Mouse (Mus musculus) left cerebral cortex, postnatal 10 days (tissue): ENCODE measurements around the gene Nupr1. TPM values are rescaled to one million over a fixed set of nuclear protein-coding genes. Genes with fewer than 3 reads are reported as not detected.

ENCODE experiments used
- microRNA-seq: library from miRNA; unstranded; fragments of <30 nt; microRNA quantifications from one replicate; pipeline ENCODE4 v1.2.0, GENCODE M21; 2022
- total RNA-seq, 2 experiments: library from RNA; stranded (reverse); gene quantifications; 2 replicates each; pipeline ENCODE4 v1.2.3; 2021

The Nupr1 gene
- total RNA-seq, 2 experiments from 2014 or later, result 8.7 to 8.9 TPM

Small RNA genes lying within 50 kb of the gene (microRNA-seq; reads per million reads assigned to microRNA genes)
- 23.6 reads per million, percentile 42 among the genes with 10 or more reads in this experiment for gene Mir7059

Other genes with a start within 250 kb of the Nupr1 start
- gene Nfatc2ip, start 234.1 kb downstream of the Nupr1 start, total RNA-seq, result 1 to 10 TPM; 8.0 to 8.2 TPM
- not detected for gene Cd19, start 216.0 kb downstream of the Nupr1 start, total RNA-seq
- gene Rabep2, start 202.1 kb downstream of the Nupr1 start, total RNA-seq, result 1 to 10 TPM; 8.7 to 8.8 TPM
- gene Atp2a1, start 167.8 kb downstream of the Nupr1 start, total RNA-seq, result under 1 TPM in 1 of 2 experiments, not detected in 1; 0.20 TPM
- 10 to 100 TPM; 68.3 to 68.6 TPM for gene Sh2b1, start 155.4 kb downstream of the Nupr1 start, total RNA-seq
- gene Tufm, start 143.5 kb downstream of the Nupr1 start, total RNA-seq, result 100 to 1,000 TPM in 1 of 2 experiments, 10 to 100 TPM in 1; 81.6 to 103 TPM
- 100 to 1,000 TPM; 123 to 125 TPM for gene Atxn2l, start 127.4 kb downstream of the Nupr1 start, total RNA-seq
- 100 to 1,000 TPM; 194 to 195 TPM for gene Eif3c, start 64.5 kb downstream of the Nupr1 start, total RNA-seq
- 1 to 10 TPM in 1 of 2 experiments, under 1 TPM in 1; 0.97 to 1.1 TPM for gene Apobr, start 45.9 kb downstream of the Nupr1 start, total RNA-seq
- gene Cln3, start 45.0 kb downstream of the Nupr1 start, total RNA-seq, result 10 to 100 TPM; 21.2 to 22.1 TPM
- not detected for gene Il27, start 35.9 kb downstream of the Nupr1 start, total RNA-seq
- gene Sgf29, start 18.4 kb upstream of the Nupr1 start, total RNA-seq, result 10 to 100 TPM; 32.8 to 42.3 TPM
- gene Sult1a1, start 45.6 kb upstream of the Nupr1 start, total RNA-seq, result 1 to 10 TPM; 2.7 to 8.2 TPM
- gene Bola2, start 64.5 kb upstream of the Nupr1 start, total RNA-seq, result 100 to 1,000 TPM; 118 to 124 TPM
- gene Slx1b, start 64.9 kb upstream of the Nupr1 start, total RNA-seq, result 10 to 100 TPM; 21.6 to 22.5 TPM
- gene Coro1a, start 76.9 kb upstream of the Nupr1 start, total RNA-seq, result 100 to 1,000 TPM; 178 to 199 TPM
- 100 to 1,000 TPM; 260 to 263 TPM for gene Mapk3, start 128.7 kb upstream of the Nupr1 start, total RNA-seq
- 1 to 10 TPM; 2.6 to 3.5 TPM for gene Gdpd3, start 135.5 kb upstream of the Nupr1 start, total RNA-seq
- 100 to 1,000 TPM; 167 to 169 TPM for gene Ypel3, start 146.1 kb upstream of the Nupr1 start, total RNA-seq
- gene Tbx6, start 150.6 kb upstream of the Nupr1 start, total RNA-seq, result under 1 TPM; 0.21 to 0.41 TPM
- 10 to 100 TPM; 54.4 to 56.2 TPM for gene Ppp4c, start 161.6 kb upstream of the Nupr1 start, total RNA-seq
- gene Fam57b, start 166.8 kb upstream of the Nupr1 start, total RNA-seq, result 100 to 1,000 TPM; 135 to 141 TPM
- not detected for gene 4930451I11Rik, start 200.8 kb upstream of the Nupr1 start, total RNA-seq
- gene Doc2a, start 216.6 kb upstream of the Nupr1 start, total RNA-seq, result 10 to 100 TPM; 74.1 to 80.3 TPM
- 10 to 100 TPM; 32.4 to 41.1 TPM for gene Hirip3, start 231.1 kb upstream of the Nupr1 start, total RNA-seq
- gene Ino80e, start 231.5 kb upstream of the Nupr1 start, total RNA-seq, result 10 to 100 TPM; 51.5 to 56.4 TPM